Mouse (Mus musculus): ENCODE data around the gene Zfp879. TPM values are rescaled to one million over a fixed set of nuclear protein-coding genes. Genes with fewer than 3 reads are reported as not detected.
A peak's percentile ranks its signal among the peaks of the same experiment; 100 is the strongest.

Gene Zfp879
- 1.2 and 1.4 TPM in 2 replicates for polyA plus RNA-seq (2015; fragmentation: Nextera tagmentation; extraction: Ambion mirVana)

- Histone ChIP-seq H3K27me3 (0 out of 2 replicates have a peak, but pooled peaks cover 5% of the 10 kb centered on the region), H3K4me3 (replicated peaks) (peak within 1 kb of the TSS; percentile 47), H3K4me2 (replicated peaks) (peak within 1 kb of the TSS; percentile 65), H3K9ac (replicated peaks) (peak within 1 kb of the TSS; percentile 74), H3K4me1 (replicated peaks) (peaks cover 6% of the 10 kb centered on the region; the same call in 1 of the 2 replicates), H3K36me3 (no peaks in the 10 kb centered on the region), H3K27ac (peak within 1 kb of the TSS; percentile 73), H3K9me3 (no peaks in the 10 kb centered on the region)
- peak; percentile 98 for ATAC-seq
- 26% methylated on average over 22 of the region's 22 CpGs for WGBS
These were observed at the start of gene Zfp879 for GRCm38 (mm10) chr11:50841023-50841735. Zfp879 (minus strand) TSS chr11:50841552.

- H3K4me1 ChIP-seq (replicated peaks): peaks cover 21% of the 10 kb centered on the region
- peak within 1 kb of the TSS; percentile 52 for H3K4me3 ChIP-seq (replicated peaks)
- H3K9ac ChIP-seq (replicated peaks): peak within 1 kb of the TSS; percentile 76
- H3K4me2 ChIP-seq (replicated peaks): peak within 1 kb of the TSS; percentile 68
- WGBS: 6% methylated on average over 26 of the region's 26 CpGs
- peaks cover 8% of the 10 kb centered on the region; the same call in 1 of the 2 replicates for H3K9me3 ChIP-seq
- no peaks in the 10 kb centered on the region for H3K27me3 ChIP-seq
- H3K36me3 ChIP-seq: peaks cover 29% of the 10 kb centered on the region
- ATAC-seq: peak; percentile 97
- peak within 1 kb of the TSS; percentile 79 for H3K27ac ChIP-seq
These were observed 46.2 kb upstream of the Zfp879 start, which contains the start of gene Zfp454 for GRCm38 (mm10) chr11:50887390-50888128. Zfp454 (minus strand) TSS chr11:50887651.

- no peaks in the 10 kb centered on the region for H3K27me3 ChIP-seq
- H3K9me3 ChIP-seq: peaks cover 4% of the 10 kb centered on the region; the same call in 1 of the 2 replicates
- H3K36me3 ChIP-seq: peaks cover 35% of the 10 kb centered on the region
- peak overlapping the region; percentile 68 for H3K4me2 ChIP-seq (replicated peaks)
- 23% methylated on average over 10 of the region's 10 CpGs for WGBS
- peak overlapping the region; percentile 76 for H3K9ac ChIP-seq (replicated peaks)
- H3K4me3 ChIP-seq (replicated peaks): peak overlapping the region; percentile 52
- peak; percentile 29 for ATAC-seq
- peaks cover 21% of the 10 kb centered on the region for H3K4me1 ChIP-seq (replicated peaks)
- H3K27ac ChIP-seq: peak overlapping the region; percentile 79
These were observed 45.6 kb upstream of the Zfp879 start for GRCm38 (mm10) chr11:50886933-50887293.

- no peak for ATAC-seq
- 46% methylated on average over 8 of the region's 8 CpGs for WGBS
- H3K4me1 ChIP-seq (replicated peaks): peaks cover 21% of the 10 kb centered on the region
- H3K9me3 ChIP-seq: peaks cover 4% of the 10 kb centered on the region; the same call in 1 of the 2 replicates
- H3K4me2 ChIP-seq (replicated peaks): peak overlapping the region; percentile 68
- H3K36me3 ChIP-seq: peaks cover 38% of the 10 kb centered on the region
- H3K9ac ChIP-seq (replicated peaks): peak overlapping the region; percentile 76
- H3K27me3 ChIP-seq: no peaks in the 10 kb centered on the region
- peak overlapping the region; percentile 52 for H3K4me3 ChIP-seq (replicated peaks)
- H3K27ac ChIP-seq: no peak overlapping the region
These were observed 45.0 kb upstream of the Zfp879 start for GRCm38 (mm10) chr11:50886231-50886932.

- Histone ChIP-seq H3K27me3 (no peaks in the 10 kb centered on the region), H3K4me3 (replicated peaks) (no peak overlapping the region), H3K9ac (replicated peaks) (no peak overlapping the region), H3K27ac (no peak overlapping the region), H3K36me3 (peaks cover 63% of the 10 kb centered on the region), H3K9me3 (no peaks in the 10 kb centered on the region), H3K4me2 (replicated peaks) (no peak overlapping the region), H3K4me1 (replicated peaks) (peaks cover 21% of the 10 kb centered on the region)
- whole genome bisulfite sequencing: 82% methylated on average over 3 of the region's 3 CpGs
- ATAC-seq: no peak
These were observed 42.4 kb upstream of the Zfp879 start for GRCm38 (mm10) chr11:50883756-50884155.

GRCm38 (mm10) chr11:50878641-50879040, 37.3 kb upstream of the Zfp879 start:
- Histone ChIP-seq H3K27me3 (no peaks in the 10 kb centered on the region), H3K27ac (no peak overlapping the region), H3K4me3 (replicated peaks) (no peak overlapping the region), H3K9ac (replicated peaks) (no peak overlapping the region), H3K9me3 (peaks cover 20% of the 10 kb centered on the region), H3K36me3 (peaks cover 93% of the 10 kb centered on the region), H3K4me2 (replicated peaks) (no peak overlapping the region), H3K4me1 (replicated peaks) (no peaks in the 10 kb centered on the region)
- ATAC-seq: no peak
- WGBS: 90% methylated on average over 3 of the region's 3 CpGs

- H3K36me3 ChIP-seq: no peaks in the 10 kb centered on the region
- H3K9ac ChIP-seq (replicated peaks): peak overlapping the region; percentile 65
- peak; percentile 63 for ATAC-seq
- no peak overlapping the region for H3K27ac ChIP-seq
- under 1% methylated on average over 67 of the region's 72 CpGs for WGBS
- peak overlapping the region; percentile 49 for H3K4me3 ChIP-seq (replicated peaks)
- H3K4me1 ChIP-seq (replicated peaks): peaks cover 26% of the 10 kb centered on the region
- H3K4me2 ChIP-seq (replicated peaks): peak overlapping the region; percentile 93
- H3K9me3 ChIP-seq: peaks cover 5% of the 10 kb centered on the region; the same call in 1 of the 2 replicates
- H3K27me3 ChIP-seq: peaks cover 66% of the 10 kb centered on the region
These were observed 9.7 kb upstream of the Zfp879 start for GRCm38 (mm10) chr11:50850989-50851601.

GRCm38 (mm10) chr11:50850177-50850735, 8.9 kb upstream of the Zfp879 start, which contains the start of gene Grm6:
Grm6 (plus strand) TSS chr11:50850685.
- Histone ChIP-seq H3K9me3 (peaks cover 5% of the 10 kb centered on the region; the same call in 1 of the 2 replicates), H3K9ac (replicated peaks) (peak within 1 kb of the TSS; percentile 65), H3K27me3 (peaks cover 69% of the 10 kb centered on the region), H3K4me2 (replicated peaks) (peak within 1 kb of the TSS; percentile 93), H3K27ac (no peak within 1 kb of the TSS), H3K4me3 (replicated peaks) (peak within 1 kb of the TSS; percentile 49), H3K36me3 (no peaks in the 10 kb centered on the region), H3K4me1 (replicated peaks) (peaks cover 26% of the 10 kb centered on the region)
- ATAC-seq: no peak
- 2% methylated on average over 11 of the region's 11 CpGs for WGBS

- ATAC-seq: no peak
- H3K4me1 ChIP-seq (replicated peaks): peaks cover 26% of the 10 kb centered on the region
- no peak overlapping the region for H3K4me2 ChIP-seq (replicated peaks)
- no peaks in the 10 kb centered on the region for H3K36me3 ChIP-seq
- H3K9me3 ChIP-seq: peaks cover 5% of the 10 kb centered on the region; the same call in 1 of the 2 replicates
- WGBS: 10% methylated on average over 10 of the region's 10 CpGs
- no peak overlapping the region for H3K4me3 ChIP-seq (replicated peaks)
- H3K27me3 ChIP-seq: peaks cover 71% of the 10 kb centered on the region
- no peak overlapping the region for H3K9ac ChIP-seq (replicated peaks)
- no peak overlapping the region for H3K27ac ChIP-seq
These were observed 8.0 kb upstream of the Zfp879 start for GRCm38 (mm10) chr11:50849310-50849709.

- Histone ChIP-seq H3K4me3 (replicated peaks) (no peak overlapping the region), H3K4me1 (replicated peaks) (peaks cover 26% of the 10 kb centered on the region), H3K9me3 (peaks cover 5% of the 10 kb centered on the region; the same call in 1 of the 2 replicates), H3K4me2 (replicated peaks) (no peak overlapping the region), H3K27me3 (peaks cover 70% of the 10 kb centered on the region), H3K27ac (no peak overlapping the region), H3K9ac (replicated peaks) (no peak overlapping the region), H3K36me3 (no peaks in the 10 kb centered on the region)
- 37% methylated on average over 3 of the region's 3 CpGs for WGBS
- no peak for ATAC-seq
These were observed 7.3 kb upstream of the Zfp879 start for GRCm38 (mm10) chr11:50848520-50849137.

- H3K27ac ChIP-seq: no peak overlapping the region
- H3K27me3 ChIP-seq: peaks cover 54% of the 10 kb centered on the region
These were observed 5.7 kb upstream of the Zfp879 start for GRCm38 (mm10) chr11:50847047-50847446.

More at GRCm38 (mm10) chr11:50847047-50847446, 5.7 kb upstream of the Zfp879 start:
- no peak overlapping the region for H3K4me3 ChIP-seq (replicated peaks)
- H3K36me3 ChIP-seq: no peaks in the 10 kb centered on the region
- H3K9ac ChIP-seq (replicated peaks): no peak overlapping the region
- H3K9me3 ChIP-seq: peaks cover 5% of the 10 kb centered on the region; the same call in 1 of the 2 replicates
- 71% methylated on average over 5 of the region's 5 CpGs for WGBS
- H3K4me1 ChIP-seq (replicated peaks): peaks cover 26% of the 10 kb centered on the region
- no peak for ATAC-seq
- H3K4me2 ChIP-seq (replicated peaks): no peak overlapping the region

Measured in midbrain, embryonic 13.5 days (tissue).